Mouse (Mus musculus) kidney, embryonic 14.5 days (tissue): Measurements from ENCODE around the gene Syne1. TPM values are rescaled to one million over a fixed set of nuclear protein-coding genes. Genes with fewer than 3 reads are reported as not detected.

Experiments
- ATAC-seq: fragments of 200-750 bp; cut with Nextera tagmentation; 2 replicates; pipeline ENCODE4 v1.8.0; 2017; ENCODE audit warnings: moderate number of reproducible peaks, mild to moderate bottlenecking, moderate TSS enrichment, moderate library complexity; ENCODE audit not compliant: low FRiP score, low TSS enrichment
- H3K27ac ChIP-seq: fragments of 300-500 bp; sonication (generic); 2 replicates; pipeline ENCODE4 v1.5.1; 2014; ENCODE audit warnings: low read depth, mild to moderate bottlenecking, low read length, moderate library complexity, mixed read lengths
- H3K27me3 ChIP-seq: fragments of 300-500 bp; sonication (generic); 2 replicates; pipeline ENCODE4 v1.6.1; 2014; ENCODE audit warnings: mild to moderate bottlenecking, low read length; ENCODE audit not compliant: control insufficient read depth, insufficient read depth
- H3K36me3 ChIP-seq: fragments of 300-500 bp; sonication (generic); 2 replicates; pipeline ENCODE4 v1.6.1; 2014; ENCODE audit warnings: low read length, mixed read lengths; ENCODE audit not compliant: control insufficient read depth, insufficient read depth
- H3K4me1 ChIP-seq: fragments of 300-500 bp; sonication (generic); 2 replicates; pipeline ENCODE4 v1.6.1; 2014; ENCODE audit warnings: low read length, mixed read lengths; ENCODE audit not compliant: control insufficient read depth, insufficient read depth
- H3K4me2 ChIP-seq: fragments of 300-500 bp; sonication (generic); replicated peaks from 2 replicates; pipeline ENCODE4 v1.6.1; 2014; ENCODE audit warnings: low read depth, mild to moderate bottlenecking, low read length
- H3K4me3 ChIP-seq: fragments of 300-500 bp; sonication (generic); 2 replicates; pipeline ENCODE4 v1.5.1; 2014; ENCODE audit warnings: mild to moderate bottlenecking, low read length
- H3K9ac ChIP-seq: fragments of 300-500 bp; sonication (generic); 2 replicates; pipeline ENCODE4 v1.6.1; 2014; ENCODE audit warnings: low read depth, mild to moderate bottlenecking, low read length, moderate library complexity
- H3K9me3 ChIP-seq: fragments of 300-500 bp; sonication (generic); 2 replicates; pipeline ENCODE4 v1.6.1; 2016; ENCODE audit warnings: low read length; ENCODE audit not compliant: control insufficient read depth
- WGBS: fragments of 180-500 bp; shearing (Covaris S2); extraction: QIAGEN DNeasy Blood & Tissue Kit; methylation state at CpG from one replicate; pipeline ENCODE4 v1.1.7; 2014; 5-methylcytosine and 5-hydroxymethylcytosine counted together
- polyA plus RNA-seq: library from polyadenylated mRNA; unstranded; fragments of >200 nt; fragmentation: Nextera tagmentation; extraction: Ambion mirVana; gene quantifications from 2 replicates; pipeline ENCODE4 v1.2.1, GENCODE M21; 2014

Gene Syne1
- polyA plus RNA-seq, 1 experiment from 2014 or later = 5.8 TPM

DNA sequence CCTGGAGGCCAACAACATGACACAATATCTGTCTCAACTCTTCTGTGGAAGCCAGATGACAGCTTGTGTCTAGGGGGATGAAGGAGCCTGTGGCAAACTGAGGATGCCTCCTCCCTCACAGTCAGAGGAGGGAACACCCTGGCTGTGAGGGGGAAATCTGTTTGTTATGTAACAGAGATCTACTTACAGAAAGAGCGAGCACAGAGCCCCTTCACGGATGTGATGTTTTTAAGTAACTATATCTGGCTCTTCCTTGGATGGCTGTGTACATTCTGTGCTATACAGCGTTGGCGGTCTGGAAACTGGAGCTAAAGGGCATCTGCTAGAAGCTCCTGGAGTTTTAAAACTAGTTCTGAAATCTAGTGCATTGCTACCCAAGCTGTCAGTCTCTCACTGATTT is 360.5 kb downstream of the Syne1 start:
- no peak overlapping the region for H3K4me3 ChIP-seq
- no peak overlapping the region for H3K27ac ChIP-seq
- peaks cover 5% of the 10 kb centered on the region; the same call in 1 of the 2 replicates for H3K9me3 ChIP-seq
- no peak overlapping the region for H3K9ac ChIP-seq
- 44% methylated on average over 4 of the region's 4 CpGs for WGBS
- no peaks in the 10 kb centered on the region for H3K36me3 ChIP-seq
- no peaks in the 10 kb centered on the region for H3K27me3 ChIP-seq
- H3K4me1 ChIP-seq = 0 out of 2 replicates have a peak, but pooled peaks cover 7% of the 10 kb centered on the region
- H3K4me2 ChIP-seq = no peak overlapping the region
- no peak for ATAC-seq

DNA sequence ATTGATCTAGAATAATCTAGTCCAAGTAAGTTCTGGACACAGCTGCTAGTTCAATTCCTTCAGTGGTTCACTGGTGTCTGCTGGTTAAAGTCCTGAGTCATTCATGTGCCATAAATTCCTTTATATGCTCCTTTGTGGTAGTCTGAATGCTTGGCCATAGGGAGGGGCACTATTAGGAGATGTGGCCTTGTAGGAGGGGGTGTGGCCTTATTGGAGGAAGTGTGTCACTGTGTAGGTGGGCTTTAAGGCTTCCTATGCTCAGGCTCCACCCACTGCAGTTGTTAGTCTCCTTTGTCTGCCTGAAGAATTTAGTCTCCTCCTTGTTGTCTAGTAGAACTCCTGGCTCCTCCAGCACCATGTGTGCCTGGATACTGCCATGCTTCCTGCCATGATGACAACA is 362.4 kb downstream of the Syne1 start:
- no peak overlapping the region for H3K9ac ChIP-seq
- no peak overlapping the region for H3K4me2 ChIP-seq
- peaks cover 5% of the 10 kb centered on the region; the same call in 1 of the 2 replicates for H3K9me3 ChIP-seq
- H3K27me3 ChIP-seq = no peaks in the 10 kb centered on the region
- H3K36me3 ChIP-seq = no peaks in the 10 kb centered on the region
- H3K27ac ChIP-seq = no peak overlapping the region
- H3K4me3 ChIP-seq = no peak overlapping the region
- H3K4me1 ChIP-seq = 0 out of 2 replicates have a peak, but pooled peaks cover 4% of the 10 kb centered on the region
- no peak for ATAC-seq

DNA sequence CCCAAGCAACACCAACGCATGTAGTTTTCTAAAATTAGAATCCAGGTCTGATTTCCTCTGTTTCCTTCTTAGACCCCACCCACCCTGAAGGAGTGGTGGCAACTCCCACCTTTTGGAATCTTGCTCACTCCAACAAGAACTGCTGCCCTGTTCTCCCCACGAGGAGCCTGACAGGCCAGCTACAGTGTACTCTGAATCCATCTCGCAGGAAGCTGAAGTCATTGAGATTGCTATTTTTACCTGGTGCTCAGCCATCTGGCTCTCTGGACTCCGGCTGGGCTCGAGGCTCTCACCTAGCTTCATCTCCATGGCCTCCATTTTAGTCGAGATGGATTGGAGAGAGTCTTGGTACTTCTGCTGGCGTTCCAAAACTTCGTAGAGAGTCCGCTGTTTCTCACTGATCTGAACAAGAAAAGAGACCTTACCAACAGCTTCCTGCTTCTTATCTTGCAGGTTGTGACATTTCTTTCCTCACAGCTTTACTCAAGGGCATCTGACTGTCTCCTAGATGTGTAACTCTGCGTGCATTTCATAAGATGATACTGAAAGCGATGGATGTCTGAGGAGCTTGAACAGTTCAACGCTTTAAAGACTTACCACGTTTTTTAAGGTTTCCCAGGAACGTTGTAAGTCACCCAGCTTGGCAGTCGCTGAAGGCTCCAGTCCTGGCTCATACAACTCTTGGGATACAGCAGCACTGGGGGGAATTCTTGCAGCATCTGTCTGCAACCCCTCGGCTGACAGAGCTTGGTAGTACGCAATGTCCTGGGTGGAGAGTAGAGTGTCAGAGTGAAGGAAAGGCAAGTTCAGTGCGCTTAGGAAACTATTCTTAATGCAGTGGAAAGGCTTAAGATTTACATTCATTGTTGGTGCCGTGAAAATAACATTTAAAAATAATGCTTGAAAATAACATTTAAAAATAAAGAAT is 365.9 kb downstream of the Syne1 start:
- Histone ChIP-seq H3K36me3 (no peaks in the 10 kb centered on the region), H3K9me3 (peaks cover 5% of the 10 kb centered on the region; the same call in 1 of the 2 replicates), H3K4me2 (no peak overlapping the region), H3K27me3 (no peaks in the 10 kb centered on the region), H3K4me1 (no peaks in the 10 kb centered on the region), H3K27ac (no peak overlapping the region), H3K9ac (no peak overlapping the region), H3K4me3 (no peak overlapping the region)
- 76% methylated on average over 19 of the region's 19 CpGs for WGBS
- ATAC-seq = no peak

DNA sequence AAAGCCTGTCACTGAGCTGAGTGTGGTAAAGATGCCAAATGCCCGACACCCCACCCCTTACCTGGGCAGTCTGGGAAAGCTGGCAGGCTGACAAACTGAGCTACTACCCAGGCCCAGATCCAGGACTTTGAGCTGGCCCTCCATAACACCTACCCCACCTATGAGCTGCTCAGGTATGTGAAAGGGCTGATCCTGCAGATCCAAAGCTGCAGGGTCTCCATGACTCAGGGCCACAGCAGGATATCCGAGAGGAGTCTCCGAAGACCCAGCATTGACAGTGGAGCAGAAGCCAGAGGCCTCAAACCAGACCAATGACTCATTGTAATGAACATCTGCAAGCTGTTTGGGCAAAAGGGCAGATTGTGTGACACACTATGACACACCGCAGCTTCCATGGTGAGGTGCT is 369.5 kb downstream of the Syne1 start:
- Histone ChIP-seq H3K9ac (no peak overlapping the region), H3K27me3 (no peaks in the 10 kb centered on the region), H3K4me3 (no peak overlapping the region), H3K4me1 (no peaks in the 10 kb centered on the region), H3K4me2 (no peak overlapping the region), H3K36me3 (no peaks in the 10 kb centered on the region), H3K9me3 (no peaks in the 10 kb centered on the region), H3K27ac (no peak overlapping the region)
- 83% methylated on average over 4 of the region's 4 CpGs for WGBS
- no peak for ATAC-seq

DNA sequence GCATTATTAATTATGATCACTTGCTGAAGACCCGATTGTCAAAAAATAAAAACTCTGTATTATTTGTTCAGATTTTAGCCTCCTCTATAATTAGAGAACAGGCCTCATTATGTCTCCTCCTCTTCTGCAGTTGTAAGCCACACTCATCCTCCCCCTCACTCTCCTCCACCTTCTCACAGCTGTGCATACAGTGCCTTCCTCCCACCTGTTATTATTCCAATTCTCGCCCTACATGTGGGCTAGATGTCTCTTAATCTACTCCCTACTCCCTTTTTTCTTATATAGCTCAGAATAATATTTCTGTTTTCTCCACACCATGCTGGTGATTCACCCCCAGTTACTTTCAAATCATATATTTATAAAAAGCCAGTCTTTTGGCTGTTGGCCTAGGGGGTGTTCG is 371.4 kb downstream of the Syne1 start:
- WGBS = 56% methylated on average over 3 of the region's 3 CpGs
- H3K9me3 ChIP-seq = no peaks in the 10 kb centered on the region

GRCm38 (mm10) chr10:5177446-5178015 is 373.8 kb downstream of the Syne1 start:
- 52% methylated on average over 9 of the region's 9 CpGs for WGBS
- H3K9me3 ChIP-seq = no peaks in the 10 kb centered on the region
- ATAC-seq = no peak
- no peak overlapping the region for H3K4me3 ChIP-seq
- H3K4me1 ChIP-seq = no peaks in the 10 kb centered on the region
- no peak overlapping the region for H3K4me2 ChIP-seq
- H3K36me3 ChIP-seq = no peaks in the 10 kb centered on the region
- H3K27ac ChIP-seq = no peak overlapping the region
- H3K27me3 ChIP-seq = no peaks in the 10 kb centered on the region
- no peak overlapping the region for H3K9ac ChIP-seq

More for the DNA sequence above, 371.4 kb downstream of the Syne1 start:
- Histone ChIP-seq H3K4me3 (no peak overlapping the region), H3K36me3 (no peaks in the 10 kb centered on the region), H3K9ac (no peak overlapping the region), H3K4me1 (no peaks in the 10 kb centered on the region), H3K27me3 (no peaks in the 10 kb centered on the region), H3K27ac (no peak overlapping the region), H3K4me2 (no peak overlapping the region)
- no peak for ATAC-seq

DNA sequence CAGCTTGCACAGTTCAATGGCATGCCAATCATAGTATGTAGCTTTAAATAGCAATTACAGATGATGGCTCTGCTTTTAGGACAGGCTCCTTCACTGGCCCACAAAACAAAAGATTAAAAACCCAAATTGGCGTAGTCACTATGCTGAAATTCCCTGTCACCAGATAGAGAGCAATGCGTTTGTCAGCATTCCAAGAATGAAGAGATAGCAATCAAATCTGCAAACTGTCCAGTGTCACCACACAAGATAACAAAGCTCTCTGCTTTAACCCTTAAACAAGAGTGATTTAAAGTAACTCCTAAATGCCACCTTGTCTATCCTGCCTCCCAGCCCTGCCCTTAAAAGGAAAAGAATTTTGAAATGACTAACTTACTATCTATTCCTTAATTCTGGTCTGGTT is 374.9 kb downstream of the Syne1 start:
- 71% methylated on average over 2 of the region's 2 CpGs for WGBS
- H3K9me3 ChIP-seq = no peaks in the 10 kb centered on the region
- H3K4me1 ChIP-seq = no peaks in the 10 kb centered on the region
- no peak overlapping the region for H3K27ac ChIP-seq
- no peak overlapping the region for H3K9ac ChIP-seq
- no peaks in the 10 kb centered on the region for H3K36me3 ChIP-seq
- H3K27me3 ChIP-seq = no peaks in the 10 kb centered on the region
- ATAC-seq = no peak
- H3K4me3 ChIP-seq = no peak overlapping the region
- H3K4me2 ChIP-seq = no peak overlapping the region

DNA sequence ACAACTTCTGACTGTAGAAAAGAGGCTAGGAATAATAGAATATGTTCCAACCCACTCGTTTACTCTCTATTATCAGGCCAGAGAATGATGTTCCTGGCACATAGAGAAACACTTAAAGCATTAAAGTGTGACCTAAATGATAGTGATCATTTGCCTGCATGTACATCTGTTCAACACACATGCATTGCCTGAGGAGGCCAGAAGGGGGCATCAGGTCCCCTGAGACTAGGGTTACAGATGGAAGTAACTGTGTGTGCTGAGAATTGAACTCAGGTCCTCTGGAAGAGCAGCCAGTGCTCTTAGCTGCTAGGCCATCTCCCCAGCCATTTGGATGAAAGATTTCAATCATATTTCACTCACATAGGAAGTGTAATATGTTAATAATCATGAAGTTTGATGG is 380.9 kb downstream of the Syne1 start:
- no peak overlapping the region for H3K27ac ChIP-seq
- no peaks in the 10 kb centered on the region for H3K27me3 ChIP-seq
- no peak overlapping the region for H3K4me2 ChIP-seq
- no peaks in the 10 kb centered on the region for H3K4me1 ChIP-seq
- 64% methylated on average over 1 of the region's 1 CpGs for WGBS
- H3K36me3 ChIP-seq = no peaks in the 10 kb centered on the region
- no peak overlapping the region for H3K4me3 ChIP-seq
- no peaks in the 10 kb centered on the region for H3K9me3 ChIP-seq
- ATAC-seq = no peak
- no peak overlapping the region for H3K9ac ChIP-seq

DNA sequence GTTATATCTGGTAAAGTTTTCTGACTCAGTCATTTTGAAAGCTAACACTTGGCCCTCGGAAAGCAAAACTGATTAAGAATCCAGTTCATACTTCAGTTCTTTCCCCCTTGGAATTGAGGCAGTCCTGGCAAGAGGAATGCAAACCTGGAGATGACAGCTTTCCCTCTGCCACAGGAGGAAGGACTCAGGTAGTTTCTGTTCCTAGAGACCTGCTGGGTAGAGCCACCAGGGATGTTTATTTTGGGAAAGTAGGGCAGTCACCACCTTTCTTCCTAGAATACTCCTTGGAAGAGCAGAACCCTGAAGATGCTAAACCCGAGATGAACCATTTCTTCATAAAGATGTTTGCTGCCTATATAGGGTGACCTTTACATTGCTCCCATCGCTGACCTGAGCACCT is 383.8 kb downstream of the Syne1 start:
- ATAC-seq = no peak
- no peaks in the 10 kb centered on the region for H3K9me3 ChIP-seq
- H3K9ac ChIP-seq = no peak overlapping the region
- no peaks in the 10 kb centered on the region for H3K36me3 ChIP-seq
- no peaks in the 10 kb centered on the region for H3K4me1 ChIP-seq
- no peak overlapping the region for H3K27ac ChIP-seq
- WGBS = 74% methylated on average over 3 of the region's 3 CpGs
- no peak overlapping the region for H3K4me2 ChIP-seq
- no peak overlapping the region for H3K4me3 ChIP-seq
- no peaks in the 10 kb centered on the region for H3K27me3 ChIP-seq
